Mouse (Mus musculus) adrenal gland, adult 8-10 months (tissue): ENCODE data around the gene Sphkap. TPM values are rescaled to one million over a fixed set of nuclear protein-coding genes. Genes with fewer than 3 reads are reported as not detected.

ENCODE experiments used
- DNase-seq: peaks from one replicate; pipeline ENCODE4 v3.0.0; 2022
- total RNA-seq, 4 experiments: library from RNA; stranded (reverse); gene quantifications; 2 replicates each; pipeline ENCODE4 v1.2.4; 2022

The Sphkap gene
- total RNA-seq, 4 experiments from 2014 or later = 9.5 to 16.1 (median 12.4) TPM

DNA sequence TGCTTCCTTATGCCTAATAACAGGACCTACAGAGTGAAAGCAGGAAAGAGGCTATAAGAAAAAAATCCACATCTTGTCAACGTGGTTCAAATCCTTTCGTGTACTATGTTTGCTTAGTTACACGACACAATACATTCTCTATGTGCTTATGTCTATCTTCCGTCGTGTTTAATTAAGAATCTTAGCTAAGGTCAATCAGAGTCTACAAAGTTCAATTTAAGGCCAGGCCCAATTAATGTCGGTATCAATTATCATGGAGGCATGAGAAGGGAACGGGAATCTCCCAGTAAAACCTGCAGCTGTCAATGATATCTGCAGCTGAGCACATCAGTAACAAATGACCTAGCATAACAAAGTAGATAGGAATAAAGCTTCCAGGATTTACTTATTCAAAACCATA, 122.1 kb downstream of the Sphkap start:
- no peak for DNase-seq

DNA sequence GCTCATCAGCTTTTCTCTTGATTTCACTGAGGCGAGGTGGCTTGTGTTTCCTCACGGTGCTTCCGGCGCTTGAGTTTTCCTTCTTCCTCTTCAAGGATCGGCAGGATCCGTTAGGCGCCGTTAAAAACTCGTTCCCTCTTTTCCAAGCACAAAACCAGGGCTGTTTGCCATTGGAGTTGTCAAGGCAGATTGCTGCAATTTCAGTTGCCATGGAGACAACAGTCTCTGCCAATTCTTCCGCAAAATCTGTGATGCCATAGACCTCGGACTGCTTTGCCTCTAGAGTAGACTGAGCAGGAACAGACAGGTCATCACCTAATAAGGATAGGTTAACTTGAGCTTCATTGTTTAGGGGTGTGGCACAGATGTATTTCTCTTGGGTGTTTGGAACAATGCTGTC, 131.0 kb downstream of the Sphkap start:
- DNase-seq = no peak

DNA sequence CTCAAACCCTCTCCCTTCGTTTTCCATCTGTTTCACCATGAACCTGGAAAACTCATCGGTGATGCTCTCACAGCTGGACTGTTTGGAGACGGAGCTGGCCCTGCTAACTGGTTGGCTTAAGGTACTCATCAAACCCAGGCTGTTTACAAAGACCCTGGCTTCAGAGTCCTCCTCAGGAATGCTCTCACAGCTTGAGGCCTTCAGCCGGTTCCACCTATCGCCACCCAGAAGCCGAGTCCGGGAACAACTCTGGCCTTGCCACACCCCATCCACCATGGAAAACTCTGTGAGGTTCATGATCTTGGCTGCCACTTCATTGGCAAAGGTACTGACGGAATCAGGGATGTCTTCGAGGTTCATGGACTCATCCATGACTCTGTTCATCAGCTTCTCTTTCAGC, 131.4 kb downstream of the Sphkap start:
- no peak for DNase-seq

DNA sequence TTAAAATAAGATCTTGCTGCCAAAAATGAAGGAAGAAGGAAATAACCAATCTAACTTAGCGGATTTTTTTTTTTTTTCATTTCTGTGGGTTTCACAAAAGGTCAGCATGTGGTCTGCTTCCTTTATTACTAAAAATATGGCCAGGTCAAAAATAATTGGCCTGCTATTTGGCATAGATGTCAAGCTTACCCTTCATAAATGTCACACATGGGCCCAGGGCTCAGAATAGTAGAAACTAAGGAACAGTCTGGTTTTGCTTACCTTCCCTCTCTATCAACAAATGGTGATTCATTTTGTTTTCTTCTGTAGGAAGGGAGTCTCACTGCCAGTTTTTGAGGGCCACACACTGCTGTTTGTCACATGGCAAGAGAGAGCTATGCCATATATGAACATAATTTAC, 156.3 kb downstream of the Sphkap start:
- DNase-seq = no peak

DNA sequence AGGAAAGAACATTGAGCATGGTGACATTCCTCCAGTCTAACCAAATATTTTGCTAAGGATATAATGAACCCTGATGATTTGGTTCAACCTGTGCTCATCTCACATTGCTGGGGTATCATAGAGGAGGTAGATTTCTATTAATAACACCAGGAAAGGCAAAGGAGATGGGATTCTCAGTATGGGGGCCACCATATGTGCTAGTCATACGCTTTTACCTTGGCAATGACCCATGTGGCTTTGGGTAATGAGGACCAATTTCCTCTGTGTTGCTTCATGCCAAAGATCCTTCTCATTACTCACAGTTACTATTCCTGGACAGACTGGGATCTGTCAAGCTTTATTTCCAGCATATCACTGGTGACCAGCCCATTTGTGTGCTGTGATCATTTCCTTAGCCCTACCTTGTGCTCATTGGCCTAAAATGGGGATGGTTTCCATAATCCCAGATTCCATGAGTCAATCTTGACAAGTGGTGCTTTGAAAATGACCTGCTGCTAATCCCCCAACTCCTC, 159.7 kb downstream of the Sphkap start:
- DNase-seq = no peak

DNA sequence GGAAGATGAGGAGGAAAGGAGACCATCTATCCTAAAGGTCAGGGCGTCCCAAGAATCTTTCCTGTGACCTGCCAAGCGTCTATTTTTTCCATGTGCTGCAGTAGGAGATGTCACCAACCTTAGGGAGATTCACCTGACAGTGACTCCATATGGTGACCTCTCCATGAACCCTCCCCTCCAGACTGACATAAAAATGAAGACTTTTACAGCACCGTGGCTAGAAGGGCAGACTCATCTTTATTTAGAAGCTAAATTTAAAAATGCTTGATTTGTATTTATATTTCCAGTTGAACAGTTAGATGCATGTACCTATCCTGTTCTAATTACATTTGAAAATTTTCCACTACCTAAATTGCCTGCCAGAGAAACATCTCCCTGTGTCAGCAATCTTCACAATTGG, 180.1 kb downstream of the Sphkap start:
- DNase-seq = no peak

DNA sequence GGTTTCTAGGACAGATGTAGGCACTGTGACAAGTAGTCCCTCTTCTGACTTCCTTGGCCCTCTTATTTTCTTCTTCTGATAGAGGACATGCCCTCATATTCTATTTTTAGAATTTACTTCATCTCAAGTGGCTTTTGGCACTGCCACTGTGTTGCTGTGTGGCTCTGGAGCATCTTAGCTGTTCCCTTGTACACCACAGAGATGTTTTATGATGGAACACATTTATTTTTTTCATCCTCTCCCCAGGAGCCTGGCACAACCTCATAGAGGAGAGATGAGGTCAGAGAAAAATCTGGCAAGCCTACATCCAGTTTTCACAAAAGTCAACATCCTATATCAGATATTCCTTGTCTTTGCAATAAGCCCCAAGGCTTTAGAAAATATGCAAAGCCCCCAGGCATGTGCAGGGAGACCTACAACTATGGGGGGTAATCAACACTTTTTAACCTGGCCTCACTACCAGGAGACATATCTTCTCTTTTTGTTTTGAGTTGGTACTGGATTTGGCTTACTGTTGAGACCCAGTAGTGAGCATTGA, 183.5 kb downstream of the Sphkap start:
- no peak for DNase-seq

DNA sequence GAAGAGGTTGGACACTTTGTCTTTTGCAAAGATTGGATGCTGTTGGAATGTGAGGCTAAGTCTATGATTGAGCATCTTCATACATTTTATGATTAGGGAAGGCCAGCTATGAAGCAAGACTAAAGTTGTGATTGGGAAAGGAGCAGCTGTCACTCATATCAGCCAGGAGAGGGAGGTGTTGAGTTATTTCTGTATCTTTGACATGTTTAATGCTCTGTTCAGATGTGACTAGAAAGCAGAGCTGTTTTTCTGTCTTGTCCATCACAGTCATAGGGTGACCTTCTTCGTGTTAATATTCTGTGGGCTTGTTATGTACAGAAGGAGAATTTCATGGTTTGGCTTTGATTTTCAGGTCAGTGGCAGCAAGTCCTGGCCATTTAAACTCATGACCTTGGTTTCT, 184.9 kb downstream of the Sphkap start:
- DNase-seq = no peak

DNA sequence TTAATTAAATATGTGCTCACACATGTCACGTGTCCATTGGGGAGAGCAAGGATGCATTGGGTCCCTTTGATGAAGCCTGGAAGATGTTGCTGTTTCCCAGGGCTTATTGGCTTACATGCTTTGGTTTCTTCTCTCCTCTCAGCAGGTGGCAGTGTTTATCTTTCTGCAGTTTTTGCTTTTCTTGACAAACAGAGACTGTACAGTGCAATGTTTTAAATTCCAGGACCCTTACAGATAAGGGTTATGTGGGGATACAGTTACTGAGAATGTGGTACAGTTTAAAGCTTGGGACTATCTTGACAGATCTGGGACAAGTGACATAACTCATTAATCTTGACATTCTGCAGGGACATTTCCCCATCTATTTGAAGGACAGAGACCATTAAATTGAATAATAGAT, 189.7 kb downstream of the Sphkap start:
- no peak for DNase-seq

DNA sequence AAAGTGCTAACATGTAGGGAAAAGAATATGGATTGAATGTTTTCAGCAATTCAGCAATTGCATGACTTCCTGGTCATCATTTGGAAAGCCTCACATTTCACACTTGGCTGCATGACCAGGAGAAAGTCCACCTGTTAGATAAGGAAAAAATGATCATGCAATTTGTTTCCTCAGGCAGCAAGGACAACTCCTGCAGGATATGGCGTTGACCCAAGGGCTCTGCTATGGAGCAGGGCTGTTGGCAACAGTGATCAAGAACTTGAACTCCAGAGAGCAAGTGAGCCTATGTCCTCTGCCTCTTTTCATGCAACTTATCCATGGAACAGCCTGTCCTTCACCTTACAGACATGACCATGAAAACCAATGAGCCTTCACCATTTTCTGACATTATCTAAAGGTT, 198.0 kb downstream of the Sphkap start:
- DNase-seq = no peak

Other genes with a start within 250 kb of the Sphkap start
- gene Daw1, start 248.4 kb downstream of the Sphkap start, total RNA-seq = not detected